Mouse (Mus musculus): Measurements from ENCODE around the gene Snd1.
A peak's percentile ranks its signal among the peaks of the same experiment; 100 is the strongest.

The Snd1 gene

DNA sequence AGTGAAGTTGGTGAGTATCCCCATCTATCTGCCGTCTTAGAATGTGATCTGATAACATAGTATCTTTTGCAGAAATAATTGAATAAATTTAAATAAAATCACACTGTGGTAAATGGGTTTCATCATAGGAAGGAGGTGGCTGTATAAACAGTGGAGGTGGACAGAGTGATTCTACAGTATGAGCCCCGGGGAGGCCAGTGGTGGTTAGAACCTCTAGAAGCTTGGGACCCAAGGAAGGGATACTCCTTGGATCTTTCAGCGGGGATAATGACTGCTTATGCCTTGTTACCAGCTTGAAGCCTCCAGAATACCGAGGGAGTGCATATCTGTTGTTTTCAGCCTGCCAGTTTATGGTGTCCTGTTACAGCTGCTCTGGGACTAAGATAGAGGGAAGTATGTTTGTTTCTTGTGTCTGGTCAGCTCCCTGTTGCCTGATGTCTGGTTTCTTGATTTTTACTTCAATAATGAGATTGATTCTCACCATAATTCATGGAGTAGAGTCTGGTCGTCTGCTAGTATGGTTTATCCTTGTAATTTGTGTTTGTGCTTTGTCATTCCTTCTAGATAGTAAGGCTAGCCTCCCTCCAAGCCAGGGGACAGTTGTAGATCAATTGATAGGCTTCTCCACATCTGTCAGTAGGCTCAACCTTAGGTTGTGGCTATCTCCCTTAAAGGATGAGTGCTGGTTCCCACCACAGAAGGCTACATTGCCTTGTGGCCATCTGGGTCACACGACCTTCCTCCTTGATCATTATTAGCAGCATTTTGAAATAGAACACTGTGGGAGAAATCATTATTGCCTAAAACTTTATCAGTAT, 160.8 kb downstream of the Snd1 start:
- DNase-seq (ENCODE audit: inconsistent ontology term), result no peak

DNA sequence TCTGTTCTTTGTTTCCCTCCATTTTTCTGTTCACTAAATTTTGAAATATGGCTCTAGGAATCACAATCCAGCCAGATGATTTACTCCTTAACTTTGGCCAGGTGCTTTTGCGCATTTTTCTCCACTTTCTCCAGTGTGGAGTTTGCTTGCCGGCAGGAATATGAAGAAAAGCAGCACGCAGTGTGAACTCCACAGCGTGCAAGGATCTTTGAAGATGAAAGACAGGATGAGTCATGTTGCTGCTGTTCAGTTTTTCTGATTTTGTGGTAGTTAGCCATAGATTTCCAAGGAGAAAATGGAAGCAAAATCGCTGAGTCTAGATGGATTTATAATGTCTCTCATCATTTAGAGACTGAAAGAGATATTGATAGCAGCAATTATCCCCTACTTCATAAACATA, 165.1 kb downstream of the Snd1 start:
- no peak for DNase-seq (ENCODE audit: inconsistent ontology term)

- DNase-seq (ENCODE audit: inconsistent ontology term), result no peak
Measured at GRCm38 (mm10) chr6:28642909-28643308, 168.0 kb downstream of the Snd1 start.

- DNase-seq (ENCODE audit: inconsistent ontology term), result no peak
Measured at GRCm38 (mm10) chr6:28645231-28645630, 170.3 kb downstream of the Snd1 start.

DNA sequence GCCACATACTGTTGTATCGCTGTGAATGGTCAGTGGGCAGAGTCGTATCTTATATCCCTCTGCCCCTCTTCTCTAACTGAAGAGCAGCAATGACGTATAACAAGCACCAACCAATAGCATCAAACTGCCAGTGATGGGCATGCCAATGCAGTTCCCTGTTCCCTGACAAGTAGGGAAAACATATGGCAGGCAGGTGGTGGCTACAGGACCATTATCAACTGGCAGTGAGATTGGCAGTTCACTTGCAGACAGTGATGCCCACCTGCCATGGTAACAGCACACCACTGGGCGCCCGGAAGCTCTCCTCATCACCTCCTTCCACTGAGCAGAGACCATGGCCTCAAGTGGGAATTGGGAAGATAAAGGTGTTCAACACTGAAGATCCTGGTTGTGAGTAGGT, 181.6 kb downstream of the Snd1 start:
- no peak for DNase-seq (ENCODE audit: inconsistent ontology term)

GRCm38 (mm10) chr6:28663004-28663403, 188.1 kb downstream of the Snd1 start:
- no peak for DNase-seq (ENCODE audit: inconsistent ontology term)

GRCm38 (mm10) chr6:28663670-28664069, 188.7 kb downstream of the Snd1 start:
- DNase-seq (ENCODE audit: inconsistent ontology term), result no peak

DNA sequence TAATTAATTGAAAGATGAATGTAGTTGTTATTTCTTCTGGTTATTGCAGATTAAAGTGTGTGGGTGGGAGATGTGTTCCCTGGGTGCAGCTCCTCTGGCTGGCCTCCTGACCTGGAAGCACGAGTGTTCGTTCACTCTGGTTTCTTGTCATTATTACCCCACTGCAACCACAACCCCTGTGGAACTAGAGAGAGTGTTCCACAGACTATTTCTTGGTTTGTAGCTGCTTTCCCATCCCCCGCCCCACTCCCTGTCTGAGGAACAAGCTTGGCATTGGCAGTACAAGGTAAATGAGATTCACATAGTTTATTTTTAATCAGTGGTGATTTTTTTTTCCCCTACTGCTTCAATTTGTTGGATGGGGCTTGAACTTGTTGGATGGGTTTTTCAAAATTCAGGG, 189.8 kb downstream of the Snd1 start:
- no peak for DNase-seq (ENCODE audit: inconsistent ontology term)

DNA sequence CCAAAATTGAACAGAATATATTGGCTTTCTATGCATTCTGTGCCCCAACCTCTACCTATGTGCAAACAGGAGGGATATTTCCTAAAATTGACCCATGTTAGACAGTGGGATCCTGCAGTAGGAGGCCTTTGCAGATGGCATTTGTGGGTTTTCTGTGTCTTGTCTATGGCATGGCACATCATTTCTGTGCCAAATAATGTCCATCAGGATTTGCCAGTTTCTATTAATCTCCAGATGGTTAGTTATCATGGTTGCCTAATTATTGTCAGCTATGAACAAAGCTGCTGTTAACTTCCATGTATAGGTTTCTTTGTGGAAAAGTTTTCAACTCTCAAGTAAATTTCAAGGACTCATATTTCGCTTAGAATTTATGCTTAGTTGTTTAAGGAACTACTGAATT, 192.6 kb downstream of the Snd1 start:
- no peak for DNase-seq (ENCODE audit: inconsistent ontology term)

GRCm38 (mm10) chr6:28669251-28669650, 194.3 kb downstream of the Snd1 start:
- no peak for DNase-seq (ENCODE audit: inconsistent ontology term)

DNA sequence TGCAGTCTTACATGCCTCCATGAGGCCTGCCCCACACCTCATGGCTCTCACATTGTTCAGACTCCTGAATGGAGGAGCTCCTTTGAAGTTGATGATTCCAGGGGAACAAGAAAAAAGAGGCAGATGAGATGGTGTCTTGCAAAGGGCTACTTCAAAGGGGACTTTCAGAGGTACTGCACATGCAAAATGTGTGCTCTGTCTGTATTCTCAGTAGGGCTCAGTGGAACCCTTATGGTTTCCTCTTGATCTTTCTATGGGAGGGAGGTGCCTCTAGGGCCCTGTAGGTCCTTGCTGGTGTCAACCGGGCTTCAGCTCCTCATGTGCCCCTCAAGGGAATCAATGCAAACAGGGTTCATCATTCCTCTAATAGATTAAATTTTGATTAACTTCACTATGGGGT, 197.4 kb downstream of the Snd1 start:
- no peak for DNase-seq (ENCODE audit: inconsistent ontology term)

GRCm38 (mm10) chr6:28674686-28675085, 199.7 kb downstream of the Snd1 start:
- no peak for DNase-seq (ENCODE audit: inconsistent ontology term)

- no peak for DNase-seq (ENCODE audit: inconsistent ontology term)
Measured at GRCm38 (mm10) chr6:28678896-28679295, 204.0 kb downstream of the Snd1 start.

DNA sequence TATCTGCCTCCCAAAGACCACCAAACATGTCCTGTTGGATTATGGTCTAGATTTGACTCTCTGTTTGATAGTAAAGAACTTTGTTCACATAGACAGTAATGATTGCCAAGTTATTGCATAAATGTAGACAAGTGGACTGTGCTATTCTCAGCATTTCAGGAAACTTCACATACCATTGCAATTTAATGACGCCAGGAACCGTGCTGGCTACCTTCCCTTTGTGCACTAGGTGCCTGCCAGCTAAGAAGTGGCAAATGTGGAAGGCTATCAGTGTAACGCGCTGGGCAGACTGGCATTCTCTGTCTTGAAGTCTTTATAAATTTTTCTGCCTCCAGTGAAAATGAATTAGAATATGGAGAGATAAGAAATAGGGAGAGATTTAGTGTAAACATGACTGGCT, 205.6 kb downstream of the Snd1 start:
- no peak for DNase-seq (ENCODE audit: inconsistent ontology term)

- no peak for DNase-seq (ENCODE audit: inconsistent ontology term)
Measured at GRCm38 (mm10) chr6:28681521-28682457, 206.8 kb downstream of the Snd1 start.

GRCm38 (mm10) chr6:28685052-28685451, 210.1 kb downstream of the Snd1 start:
- DNase-seq (ENCODE audit: inconsistent ontology term), result peak; percentile 24

DNA sequence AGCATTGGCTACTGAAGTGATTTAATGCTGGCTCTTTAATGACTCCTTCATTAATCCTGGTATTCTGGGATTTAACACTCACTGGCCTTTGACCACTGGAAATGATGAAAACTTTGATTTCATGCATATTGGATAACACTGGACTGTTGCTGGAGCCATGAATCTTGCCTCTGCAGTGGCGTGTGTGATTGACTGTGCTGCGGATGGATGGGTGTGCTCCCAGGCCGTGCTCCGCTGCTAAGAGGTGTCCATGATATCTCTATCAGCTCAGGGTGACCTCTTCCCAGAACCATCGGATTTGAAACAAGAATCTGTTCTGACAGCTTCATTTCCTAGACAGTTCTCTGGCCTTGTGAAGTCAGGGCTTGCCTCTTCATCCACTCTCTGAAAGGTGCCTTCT, 210.8 kb downstream of the Snd1 start:
- no peak for DNase-seq (ENCODE audit: inconsistent ontology term)

DNA sequence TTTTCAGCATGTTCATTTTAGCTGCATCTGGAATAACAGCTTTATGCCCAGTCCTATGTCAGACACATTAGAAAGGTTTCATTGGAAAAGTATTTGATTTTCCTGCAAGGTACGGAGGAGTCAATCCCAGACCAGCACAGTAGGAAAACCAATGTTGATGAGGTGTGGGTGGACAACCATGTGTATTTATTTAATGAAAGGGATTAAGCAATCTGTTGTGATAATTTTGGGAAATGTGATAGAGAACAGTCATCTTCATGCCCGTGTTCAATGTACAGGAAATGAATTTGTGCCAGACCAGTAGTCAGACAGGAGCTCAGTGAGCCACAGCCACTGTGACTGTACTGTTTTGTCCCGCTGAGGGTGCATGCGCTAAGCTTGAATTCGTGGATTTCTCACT, 212.8 kb downstream of the Snd1 start:
- DNase-seq (ENCODE audit: inconsistent ontology term), result no peak

- no peak for DNase-seq (ENCODE audit: inconsistent ontology term)
Measured at GRCm38 (mm10) chr6:28692659-28693058, 217.7 kb downstream of the Snd1 start.

DNA sequence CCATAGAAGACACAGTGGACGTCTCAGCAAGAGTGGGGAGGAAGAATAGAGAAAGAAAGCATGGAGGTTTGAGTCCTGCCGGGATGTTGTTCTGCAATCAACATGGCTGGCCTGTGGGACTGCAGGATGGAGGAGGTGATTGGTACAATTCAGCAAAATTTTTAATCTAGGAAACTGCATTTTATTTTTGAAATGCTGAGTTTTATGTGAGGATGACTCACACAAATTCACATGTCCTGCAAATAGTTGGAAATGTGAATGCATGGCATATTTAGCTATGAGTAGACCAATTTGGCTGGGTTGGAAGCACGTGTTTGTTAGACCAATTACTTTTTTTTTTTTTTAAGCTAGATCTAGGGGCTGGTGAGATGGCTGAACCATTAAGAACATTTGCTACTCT, 222.3 kb downstream of the Snd1 start:
- DNase-seq (ENCODE audit: inconsistent ontology term), result no peak

GRCm38 (mm10) chr6:28704612-28705011, 229.7 kb downstream of the Snd1 start:
- no peak for DNase-seq (ENCODE audit: inconsistent ontology term)

DNA sequence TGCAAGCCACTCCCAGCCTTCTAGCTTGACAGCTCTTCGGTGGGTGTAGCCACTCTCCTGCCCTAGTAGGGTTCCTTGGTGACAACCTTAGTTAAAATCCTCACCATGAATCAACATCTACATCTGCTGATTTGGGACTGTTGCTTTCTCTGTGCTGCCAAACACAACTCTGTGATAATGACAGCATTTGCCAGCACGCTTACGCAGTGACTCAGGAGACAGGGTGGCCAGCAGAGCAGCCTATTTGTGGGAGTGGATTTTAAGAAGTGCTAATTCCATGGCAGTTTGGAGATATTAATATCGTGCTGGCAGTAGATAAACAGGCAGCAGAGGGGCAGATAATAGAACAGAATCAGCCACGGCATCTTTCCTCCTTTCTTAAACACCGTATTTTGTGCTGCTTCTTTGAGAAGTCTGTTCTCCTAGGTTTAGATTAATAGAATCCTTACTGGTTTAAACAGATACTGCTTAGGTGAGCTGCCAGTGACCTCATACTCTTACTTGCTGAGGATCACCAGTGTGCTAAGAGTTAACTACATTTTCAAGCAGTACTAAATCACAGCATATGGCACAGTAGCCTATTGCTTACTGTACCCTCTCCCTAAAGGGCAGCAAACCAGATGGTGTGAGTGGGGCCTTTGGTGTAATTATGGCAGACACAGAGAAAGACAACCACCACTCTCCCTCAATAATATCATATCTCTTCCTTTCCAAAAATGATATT, 230.6 kb downstream of the Snd1 start:
- DNase-seq (ENCODE audit: inconsistent ontology term), result peak; percentile 43

All from Muller cell, postnatal 12 days (primary cell).